Mouse (Mus musculus): ENCODE measurements around the gene Stk32b.

Stk32b gene

DNA sequence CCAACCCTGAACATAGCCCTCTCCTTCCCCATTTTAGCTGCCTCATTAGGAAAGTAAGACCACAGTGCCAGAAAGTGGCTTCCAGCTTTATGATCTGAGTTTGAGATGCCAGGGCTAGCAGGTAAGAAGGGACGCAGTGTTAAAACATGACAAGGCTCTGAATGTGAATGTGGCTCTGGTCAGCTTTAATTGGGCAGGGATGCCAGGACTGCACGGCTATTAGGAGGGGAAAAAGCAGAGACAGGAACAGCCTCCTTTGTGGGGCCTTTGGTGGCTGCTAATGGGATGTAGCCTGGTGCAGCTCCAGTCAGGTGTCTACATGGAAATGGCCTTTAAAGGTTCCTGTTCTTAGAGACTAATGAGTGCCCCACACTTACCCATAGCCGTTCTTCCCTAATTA, 52.0 kb downstream of the Stk32b start:
- DNase-seq (ENCODE audit: low read depth, low spot score) = no peak

DNA sequence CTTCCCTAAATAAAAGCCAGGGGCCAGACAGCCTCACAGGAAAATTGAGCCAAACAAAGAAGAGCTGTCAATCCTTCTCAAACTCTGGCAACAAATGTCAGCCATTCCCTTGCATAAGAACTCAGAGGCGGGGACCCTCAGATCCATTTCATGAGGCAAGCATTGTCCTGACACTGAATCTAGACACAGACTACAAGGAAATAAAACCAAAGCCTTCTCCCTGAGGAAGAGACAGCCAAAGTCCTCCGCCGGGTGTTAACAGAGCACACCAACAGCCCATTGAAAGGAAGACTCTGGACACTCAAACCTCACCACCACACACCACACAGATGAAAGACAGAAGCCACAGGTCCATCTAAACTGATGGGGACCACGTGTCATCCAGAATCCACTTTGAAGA, 57.8 kb downstream of the Stk32b start:
- no peak for DNase-seq (ENCODE audit: low read depth, low spot score)

DNA sequence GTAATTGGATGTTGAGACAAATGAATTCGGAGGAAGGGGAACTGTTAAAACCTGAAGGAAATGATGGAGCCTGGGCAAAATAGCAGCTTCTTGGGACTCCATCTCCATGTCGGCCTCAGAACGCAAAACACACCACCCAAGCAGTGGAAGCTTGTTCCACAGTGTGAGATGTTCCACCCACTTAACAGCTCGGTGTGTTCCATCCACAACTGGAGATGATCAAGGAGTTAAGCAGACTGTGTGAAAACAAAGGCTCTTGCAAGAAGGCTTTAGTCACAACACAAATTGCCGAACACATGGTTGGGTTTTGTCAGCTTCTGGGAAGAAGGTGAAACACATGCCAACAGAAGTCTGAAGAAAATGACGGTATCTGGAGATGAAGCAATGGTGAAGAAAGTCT, 59.2 kb downstream of the Stk32b start:
- no peak for DNase-seq (ENCODE audit: low read depth, low spot score)

- no peak for DNase-seq (ENCODE audit: low read depth, low spot score)
These were observed 61.8 kb downstream of the Stk32b start for GRCm38 (mm10) chr5:37655208-37655607.

DNA sequence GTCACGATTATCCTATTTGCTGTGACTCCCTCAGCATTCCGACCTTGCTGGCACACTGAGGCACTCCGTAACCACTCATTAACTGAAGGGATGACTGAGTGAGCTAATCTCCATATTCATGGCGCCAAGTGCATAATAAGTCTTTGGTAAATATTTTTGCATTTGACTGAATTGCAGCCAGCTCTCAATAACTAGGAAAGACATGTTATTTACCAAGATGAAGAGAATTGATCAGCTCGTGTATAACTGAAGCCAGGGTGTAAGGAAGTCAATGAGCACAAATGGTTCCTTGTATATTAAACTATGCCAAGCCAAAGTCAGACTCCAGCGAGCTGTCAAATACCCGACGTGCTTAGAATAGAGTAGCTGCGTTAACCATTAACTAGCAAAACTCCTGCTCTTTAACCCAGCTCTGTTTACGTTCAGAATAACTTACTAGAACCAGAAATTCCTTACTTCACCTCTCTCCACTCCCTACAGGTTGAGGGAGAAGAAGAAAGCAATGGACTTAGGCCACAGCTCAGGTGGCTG, 66.2 kb downstream of the Stk32b start:
- no peak for DNase-seq (ENCODE audit: low read depth, low spot score)

- no peak for DNase-seq (ENCODE audit: low read depth, low spot score)
These were observed 66.8 kb downstream of the Stk32b start for GRCm38 (mm10) chr5:37650089-37650601.

GRCm38 (mm10) chr5:37644082-37644481, 72.9 kb downstream of the Stk32b start:
- no peak for DNase-seq (ENCODE audit: low read depth, low spot score)

- DNase-seq (ENCODE audit: low read depth, low spot score) = no peak
These were observed 74.5 kb downstream of the Stk32b start for GRCm38 (mm10) chr5:37642486-37642885.

DNA sequence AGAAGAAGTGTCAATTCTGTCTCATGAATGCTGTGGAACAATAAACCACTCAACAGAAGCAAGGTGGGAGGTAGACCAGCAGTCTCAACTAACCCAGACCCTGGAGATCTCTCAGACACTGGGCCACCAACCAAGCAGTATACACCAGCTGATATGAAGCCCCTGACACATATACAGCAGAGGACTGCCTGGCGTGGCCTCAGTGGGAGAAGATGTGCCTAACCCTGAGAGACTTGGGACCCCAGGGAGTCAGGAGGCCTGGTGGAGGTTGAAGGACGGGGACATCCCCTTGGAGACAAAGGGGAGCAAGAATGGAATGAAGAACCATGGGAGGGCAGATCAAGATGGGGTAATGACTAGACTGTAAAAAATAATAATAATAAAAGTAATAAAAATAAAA, 82.2 kb downstream of the Stk32b start:
- no peak for DNase-seq (ENCODE audit: low read depth, low spot score)

GRCm38 (mm10) chr5:37627437-37628163, 89.4 kb downstream of the Stk32b start:
- no peak for DNase-seq (ENCODE audit: low read depth, low spot score)

DNA sequence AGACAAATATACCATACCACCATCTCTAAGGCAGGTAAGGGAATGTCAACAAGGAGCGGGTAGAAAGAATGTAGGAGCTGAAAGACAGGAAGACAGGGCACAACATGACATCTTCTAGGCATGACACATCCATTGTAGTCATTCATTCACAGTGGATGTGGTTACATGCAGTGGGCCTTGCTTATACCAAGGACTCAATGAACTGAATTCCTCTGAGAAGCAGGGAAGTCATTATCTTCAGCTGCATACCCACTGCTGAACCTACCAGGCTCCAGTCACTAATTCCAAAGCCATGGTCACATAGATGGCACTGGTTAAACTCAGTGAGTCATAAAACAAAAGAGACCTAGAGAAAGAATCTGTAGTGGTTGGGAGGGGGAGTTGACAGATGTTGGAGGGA, 105.1 kb downstream of the Stk32b start:
- DNase-seq (ENCODE audit: low read depth, low spot score) = no peak

DNA sequence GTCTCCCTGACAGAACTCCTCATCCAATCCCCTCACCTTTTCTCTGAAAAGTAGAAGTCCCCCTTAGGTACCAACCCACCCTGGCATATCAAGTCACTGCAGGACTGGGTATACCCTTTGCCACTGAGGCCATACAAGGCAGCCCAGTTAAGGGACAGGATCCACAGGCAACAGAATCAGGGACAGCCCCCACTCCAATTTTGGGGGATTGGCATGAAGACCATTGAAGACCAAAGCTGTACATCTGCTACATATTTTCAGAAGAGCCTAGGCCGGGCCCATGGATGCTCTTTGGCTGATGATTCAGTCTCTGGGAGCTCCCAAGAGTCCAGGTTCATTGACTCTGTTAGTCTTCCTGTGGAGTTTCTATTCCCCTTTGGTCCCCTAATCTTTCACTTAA, 117.4 kb downstream of the Stk32b start:
- DNase-seq (ENCODE audit: low read depth, low spot score) = no peak

DNA sequence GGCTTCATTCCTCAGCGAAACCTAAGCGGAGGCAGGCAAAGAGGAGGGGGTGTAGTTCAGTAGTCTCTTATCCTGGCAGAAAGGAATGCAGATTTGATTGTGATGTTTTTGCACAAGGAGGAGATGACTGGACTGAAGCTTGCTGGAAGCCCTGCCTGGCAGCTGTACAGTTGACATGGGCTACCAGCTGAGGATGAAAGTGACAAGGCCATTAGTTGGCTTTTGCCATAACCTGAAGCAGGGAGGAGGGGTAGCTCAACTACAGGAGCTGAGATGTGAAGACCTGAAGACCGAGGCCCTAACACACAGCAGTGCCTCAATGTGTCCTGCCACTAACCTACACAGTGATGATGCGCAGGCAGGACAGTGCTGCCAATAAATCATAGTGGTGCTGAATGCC, 118.7 kb downstream of the Stk32b start:
- no peak for DNase-seq (ENCODE audit: low read depth, low spot score)

GRCm38 (mm10) chr5:37592411-37592810, 124.6 kb downstream of the Stk32b start:
- no peak for DNase-seq (ENCODE audit: low read depth, low spot score)

GRCm38 (mm10) chr5:37587861-37588260, 129.1 kb downstream of the Stk32b start:
- DNase-seq (ENCODE audit: low read depth, low spot score) = no peak

DNA sequence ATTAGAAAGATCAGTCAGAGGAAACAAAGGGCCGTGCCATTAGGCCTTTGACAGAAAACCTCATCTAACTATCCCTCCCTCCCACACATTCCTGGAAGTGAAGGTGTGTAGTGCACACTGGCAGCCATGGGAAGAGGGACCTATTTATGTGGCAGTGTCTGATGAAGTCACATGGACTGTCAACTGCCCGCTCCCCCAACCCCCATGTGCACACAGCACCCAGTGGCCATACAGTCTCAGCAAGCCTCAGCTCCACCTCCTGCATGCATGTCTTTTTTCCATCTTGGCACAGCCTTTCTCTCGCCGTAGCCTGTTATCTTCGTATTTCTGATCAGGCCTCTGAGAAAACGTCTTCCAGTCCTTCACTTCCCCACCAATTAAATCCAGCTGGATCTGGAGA, 130.9 kb downstream of the Stk32b start:
- DNase-seq (ENCODE audit: low read depth, low spot score) = no peak

- no peak for DNase-seq (ENCODE audit: low read depth, low spot score)
These were observed 141.5 kb downstream of the Stk32b start for GRCm38 (mm10) chr5:37575427-37575826.

DNA sequence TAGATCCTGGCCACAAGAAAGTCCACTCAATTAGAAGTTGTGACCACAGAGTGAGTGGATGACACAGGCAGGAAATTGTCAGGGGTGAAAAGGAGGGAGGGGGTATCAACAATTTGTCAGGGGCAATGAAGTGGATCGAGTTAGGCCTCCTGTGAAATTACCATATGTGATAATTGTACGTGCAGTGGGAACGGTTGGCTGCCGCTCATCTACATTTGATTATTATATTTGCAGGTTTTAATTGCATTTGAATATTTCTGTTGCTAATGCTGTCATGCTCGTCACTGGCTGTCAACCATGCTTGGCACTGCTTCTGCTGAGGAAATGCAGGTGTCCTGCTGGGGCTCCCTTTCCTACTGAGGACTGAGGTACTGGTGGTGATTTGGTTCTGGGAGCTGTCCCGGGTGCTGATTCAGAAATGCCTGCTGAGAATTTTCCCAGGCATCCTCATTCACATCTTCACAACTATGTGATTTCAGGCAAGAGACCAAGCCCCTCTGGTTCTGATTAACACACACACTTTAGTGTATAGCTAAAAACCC, 159.6 kb downstream of the Stk32b start:
- no peak for DNase-seq (ENCODE audit: low read depth, low spot score)

DNA sequence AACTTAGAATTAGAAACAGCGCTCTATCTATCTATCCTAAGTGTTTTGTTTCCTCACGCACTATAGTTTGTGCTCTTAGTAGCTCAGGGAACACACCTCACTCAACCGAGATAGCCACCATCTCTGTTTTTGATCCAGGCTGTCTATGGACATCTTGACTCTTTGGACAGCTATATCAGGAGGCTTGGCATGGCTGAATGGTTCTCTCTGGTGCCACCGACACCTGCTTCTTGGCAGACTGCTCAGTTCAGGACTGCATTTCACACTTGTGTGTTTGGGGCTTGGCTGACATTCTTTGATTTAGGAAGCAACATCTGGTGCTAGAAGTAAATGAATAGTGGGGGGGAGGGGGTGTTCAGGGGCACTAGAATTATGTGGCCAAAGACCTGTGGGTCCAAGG, 162.7 kb downstream of the Stk32b start:
- DNase-seq (ENCODE audit: low read depth, low spot score) = no peak

- DNase-seq (ENCODE audit: low read depth, low spot score) = no peak
These were observed 165.3 kb downstream of the Stk32b start for GRCm38 (mm10) chr5:37551649-37552048.

DNA sequence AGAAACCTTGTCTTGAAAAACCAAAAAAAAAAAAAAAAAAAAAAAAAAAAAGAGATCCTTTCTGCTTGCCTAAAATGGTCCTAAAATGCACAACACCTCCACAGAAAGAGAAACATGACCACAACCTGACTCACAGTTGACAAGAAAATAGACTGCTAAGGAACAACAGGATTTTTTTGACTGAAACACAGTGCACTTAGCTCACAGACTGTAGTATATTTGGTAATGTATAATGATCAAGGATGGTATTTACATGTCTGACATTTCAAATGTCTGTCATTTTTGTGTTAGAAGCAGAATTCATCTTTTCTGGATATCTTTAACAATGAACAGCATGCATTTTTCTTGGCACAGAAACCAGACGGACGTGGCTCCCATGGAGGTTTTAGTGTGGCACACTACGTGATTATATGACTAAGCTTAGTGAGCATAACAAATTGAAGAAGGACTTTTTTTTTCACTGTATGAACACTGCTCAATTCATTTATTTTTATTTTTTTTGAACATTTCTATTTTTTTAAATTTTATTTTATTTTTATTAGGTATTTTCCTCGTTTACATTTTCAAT, 181.2 kb downstream of the Stk32b start:
- no peak for DNase-seq (ENCODE audit: low read depth, low spot score)

DNA sequence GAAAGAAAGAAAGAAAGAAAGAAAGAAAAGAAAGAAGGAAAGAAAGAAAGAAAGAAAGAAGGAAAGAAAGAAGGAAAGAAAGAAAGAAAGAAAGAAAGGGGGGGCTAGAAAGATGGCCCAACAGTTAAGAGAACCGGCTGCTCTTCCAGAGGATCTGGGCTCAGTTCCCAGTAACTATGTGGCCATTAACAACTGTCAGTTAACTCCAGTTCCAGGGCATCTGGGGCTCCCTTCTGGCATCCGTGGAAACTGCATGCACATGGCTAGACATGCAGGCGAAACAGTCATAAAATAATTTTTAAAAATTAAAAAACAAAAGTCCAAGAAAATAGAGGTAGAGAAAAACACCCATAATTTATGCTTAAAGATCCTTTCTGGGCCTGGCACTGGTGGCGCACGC, 181.7 kb downstream of the Stk32b start:
- DNase-seq (ENCODE audit: low read depth, low spot score) = no peak

- no peak for DNase-seq (ENCODE audit: low read depth, low spot score)
These were observed 191.6 kb downstream of the Stk32b start for GRCm38 (mm10) chr5:37525363-37525762.

Measured in c-Kit-negative CD71-positive TER-119-positive erythroid progenitor cells, embryonic 14.5 days (primary cell).